Mouse (Mus musculus) hindbrain, embryonic 13.5 days (tissue): ENCODE measurements around the gene Mgmt. TPM values are rescaled to one million over a fixed set of nuclear protein-coding genes. Genes with fewer than 3 reads are reported as not detected.

Experiments used
- ATAC-seq: fragments of 200-750 bp; cut with Nextera tagmentation; 2 replicates; pipeline ENCODE4 v1.8.0; 2017; ENCODE audit warnings: moderate TSS enrichment; ENCODE audit not compliant: low FRiP score
- H3K27ac ChIP-seq: fragments of 300-500 bp; sonication (generic); 2 replicates; pipeline ENCODE4 v1.5.1; 2015; ENCODE audit warnings: inconsistent platforms, mild to moderate bottlenecking, moderate library complexity
- H3K27me3 ChIP-seq: fragments of 300-500 bp; sonication (generic); 2 replicates; pipeline ENCODE4 v1.6.1; 2015; ENCODE audit warnings: mild to moderate bottlenecking, inconsistent platforms
- H3K36me3 ChIP-seq: fragments of 300-500 bp; sonication (generic); 2 replicates; pipeline ENCODE4 v1.6.1; 2015; ENCODE audit warnings: mild to moderate bottlenecking, inconsistent platforms
- H3K4me1 ChIP-seq: fragments of 300-500 bp; sonication (generic); replicated peaks from 2 replicates; pipeline ENCODE4 v1.6.1; 2015; ENCODE audit warnings: inconsistent platforms
- H3K4me2 ChIP-seq: fragments of 300-500 bp; sonication (generic); 2 replicates; pipeline ENCODE4 v1.6.1; 2015; ENCODE audit warnings: inconsistent platforms, mild to moderate bottlenecking, moderate library complexity
- H3K4me3 ChIP-seq: fragments of 300-500 bp; sonication (generic); 2 replicates; pipeline ENCODE4 v1.5.1; 2015; ENCODE audit warnings: mild to moderate bottlenecking, inconsistent platforms
- H3K9ac ChIP-seq: fragments of 300-500 bp; sonication (generic); 2 replicates; pipeline ENCODE4 v1.6.1; 2015; ENCODE audit warnings: mild to moderate bottlenecking, inconsistent platforms
- H3K9me3 ChIP-seq: fragments of 300-500 bp; sonication (generic); 2 replicates; pipeline ENCODE4 v1.6.1; 2016; ENCODE audit warnings: inconsistent platforms
- WGBS: fragments of 180-500 bp; shearing (Covaris S2); methylation state at CpG from one replicate; pipeline ENCODE4 v1.1.7; 2015; 5-methylcytosine and 5-hydroxymethylcytosine counted together
- polyA plus RNA-seq: library from polyadenylated mRNA; unstranded; fragments of >200 nt; fragmentation: Nextera tagmentation; extraction: Ambion mirVana; gene quantifications from 2 replicates; pipeline ENCODE4 v1.2.1, GENCODE M21; 2015

The Mgmt gene
- polyA plus RNA-seq, 1 experiment from 2014 or later, result 1.8 TPM

DNA sequence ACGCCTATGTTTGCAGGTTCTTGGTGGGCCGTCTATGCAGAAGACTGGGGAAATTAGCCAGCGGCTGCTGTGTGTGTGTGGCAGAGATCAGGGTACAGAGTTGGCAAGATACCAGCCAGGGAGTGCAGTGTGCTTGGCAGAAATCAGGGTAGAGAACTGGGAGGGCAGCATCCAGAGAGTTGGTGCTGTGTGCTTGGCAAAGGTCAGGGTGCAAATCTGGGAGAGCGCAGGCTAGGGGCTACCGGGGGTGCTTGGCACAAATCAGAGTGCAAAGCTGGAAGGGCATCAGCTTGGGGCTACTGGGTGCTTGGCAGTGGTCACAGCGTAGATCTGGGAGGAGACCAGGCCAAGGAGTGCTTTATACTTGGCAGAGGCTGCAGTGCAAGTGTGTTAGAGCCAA is 175.4 kb downstream of the Mgmt start:
- Histone ChIP-seq H3K27ac (no peak overlapping the region), H3K9ac (no peak overlapping the region), H3K4me2 (no peak overlapping the region), H3K9me3 (no peaks in the 10 kb centered on the region), H3K4me3 (no peak overlapping the region), H3K4me1 (peaks cover 6% of the 10 kb centered on the region), H3K27me3 (no peaks in the 10 kb centered on the region), H3K36me3 (no peaks in the 10 kb centered on the region)
- ATAC-seq, result no peak
- 91% methylated on average over 6 of the region's 6 CpGs for WGBS

DNA sequence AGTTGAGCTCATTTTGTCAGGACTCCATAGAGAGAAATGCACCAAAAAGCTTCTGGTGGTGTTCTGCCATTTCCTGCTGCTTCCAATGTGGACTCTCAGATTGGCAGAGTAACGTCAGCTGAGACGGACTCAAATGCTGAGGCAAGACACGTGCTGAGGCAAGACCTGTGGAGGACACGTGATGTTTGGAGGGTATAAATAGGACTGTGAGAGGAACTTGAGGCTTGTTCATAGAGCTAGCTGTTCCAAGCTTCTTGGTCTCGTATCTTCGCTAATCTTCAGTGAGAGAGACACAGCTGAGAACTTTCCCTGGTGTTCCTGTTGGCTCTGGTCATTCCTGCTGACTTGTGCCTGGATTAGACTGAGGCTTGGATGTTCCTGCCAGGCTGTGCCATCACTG is 176.9 kb downstream of the Mgmt start:
- Histone ChIP-seq H3K36me3 (no peaks in the 10 kb centered on the region), H3K4me1 (peaks cover 3% of the 10 kb centered on the region), H3K9me3 (no peaks in the 10 kb centered on the region), H3K27ac (no peak overlapping the region), H3K27me3 (no peaks in the 10 kb centered on the region), H3K4me2 (no peak overlapping the region), H3K4me3 (no peak overlapping the region), H3K9ac (no peak overlapping the region)
- ATAC-seq, result no peak
- 95% methylated on average over 6 of the region's 6 CpGs for WGBS

DNA sequence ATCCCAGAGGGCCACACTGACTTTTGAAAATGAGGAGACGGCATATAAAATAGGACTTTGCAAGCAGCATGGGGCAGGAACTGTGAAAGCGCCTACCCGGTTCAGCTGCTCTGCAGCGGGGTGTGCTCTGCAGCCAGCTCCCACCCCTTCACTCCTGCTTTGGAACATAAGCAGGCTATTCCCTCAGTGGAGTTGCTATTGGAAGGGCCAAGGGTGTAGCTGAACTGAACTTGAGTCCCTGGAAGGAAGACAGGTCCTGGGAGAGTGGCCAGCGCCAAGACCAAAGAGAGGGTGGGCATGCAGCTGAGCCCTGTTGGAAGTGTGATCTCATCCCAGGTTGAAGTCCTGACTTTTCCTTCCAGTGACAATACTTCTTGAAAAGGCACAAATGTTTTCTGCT is 179.5 kb downstream of the Mgmt start:
- WGBS, result 73% methylated on average over 5 of the region's 5 CpGs
- Histone ChIP-seq H3K27me3 (no peaks in the 10 kb centered on the region), H3K4me3 (no peak overlapping the region), H3K27ac (no peak overlapping the region), H3K4me2 (no peak overlapping the region), H3K9me3 (no peaks in the 10 kb centered on the region), H3K36me3 (no peaks in the 10 kb centered on the region), H3K4me1 (peaks cover 3% of the 10 kb centered on the region), H3K9ac (no peak overlapping the region)
- ATAC-seq, result no peak

DNA sequence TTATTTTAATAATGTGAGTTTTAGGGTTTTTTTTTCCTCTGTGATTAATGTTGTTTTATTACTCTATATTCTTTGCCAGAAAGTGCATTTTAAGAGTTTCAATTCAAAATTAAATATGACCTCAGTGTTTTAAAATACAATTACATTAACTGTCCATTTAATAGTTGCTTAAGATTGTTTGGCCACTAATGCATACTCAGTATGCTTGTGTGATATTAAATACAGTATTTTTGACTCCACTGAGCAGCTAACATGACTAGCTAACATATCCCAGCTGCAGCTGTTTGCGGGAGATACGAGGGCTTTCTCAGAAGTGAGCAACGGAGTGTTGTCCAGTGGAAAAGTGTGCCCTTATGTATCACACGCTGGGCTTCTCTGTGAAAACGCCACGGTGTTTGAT is 179.9 kb downstream of the Mgmt start:
- WGBS, result 83% methylated on average over 6 of the region's 6 CpGs
- H3K4me1 ChIP-seq, result peaks cover 3% of the 10 kb centered on the region
- H3K9me3 ChIP-seq, result no peaks in the 10 kb centered on the region
- H3K36me3 ChIP-seq, result no peaks in the 10 kb centered on the region
- H3K27ac ChIP-seq, result no peak overlapping the region
- no peak overlapping the region for H3K4me3 ChIP-seq
- no peaks in the 10 kb centered on the region for H3K27me3 ChIP-seq
- no peak for ATAC-seq
- H3K4me2 ChIP-seq, result no peak overlapping the region
- H3K9ac ChIP-seq, result no peak overlapping the region

DNA sequence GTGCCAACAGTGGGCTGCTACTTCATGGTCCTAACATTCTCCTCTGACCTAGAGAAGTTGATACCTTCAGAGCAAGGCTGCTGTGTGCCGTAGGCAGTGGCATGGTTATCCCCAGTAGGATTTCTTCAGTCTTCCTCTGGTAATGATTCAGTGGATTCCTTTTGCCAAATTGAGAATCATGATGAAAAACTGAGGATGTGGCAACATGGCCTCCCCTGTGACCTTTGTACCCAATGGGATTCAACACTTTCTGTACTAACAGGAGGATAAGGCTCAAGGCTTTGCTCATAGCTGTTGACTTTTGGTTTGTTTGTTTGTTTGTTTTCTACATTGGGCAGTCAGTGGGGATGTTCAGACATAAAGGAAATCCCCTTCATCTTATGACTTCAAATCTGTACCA is 180.9 kb downstream of the Mgmt start:
- no peak for ATAC-seq
- peaks cover 3% of the 10 kb centered on the region for H3K4me1 ChIP-seq
- no peaks in the 10 kb centered on the region for H3K36me3 ChIP-seq
- H3K27ac ChIP-seq, result no peak overlapping the region
- H3K4me2 ChIP-seq, result no peak overlapping the region
- no peak overlapping the region for H3K9ac ChIP-seq
- no peak overlapping the region for H3K4me3 ChIP-seq
- no peaks in the 10 kb centered on the region for H3K27me3 ChIP-seq
- H3K9me3 ChIP-seq, result no peaks in the 10 kb centered on the region
- 100% methylated on average over 1 of the region's 1 CpGs for WGBS

DNA sequence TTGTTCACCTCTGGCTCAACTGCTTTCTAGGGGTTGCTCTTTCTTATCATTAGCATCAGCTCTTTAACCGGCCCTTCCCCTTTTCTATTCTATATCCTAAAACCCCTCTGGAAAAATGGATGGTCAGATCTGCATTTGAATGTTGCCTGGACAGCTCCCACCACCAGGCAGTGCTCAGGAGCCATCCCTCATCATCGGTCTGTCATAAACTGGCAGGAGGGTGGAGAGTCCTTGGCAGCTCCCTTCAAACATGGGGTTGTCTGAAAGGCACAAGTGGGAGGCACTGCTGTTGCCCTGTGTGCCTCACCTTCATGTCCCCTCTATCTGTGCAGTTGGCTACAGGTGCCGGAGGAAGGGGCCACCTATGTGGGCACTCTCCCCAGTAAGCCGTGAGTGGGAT is 185.8 kb downstream of the Mgmt start:
- H3K36me3 ChIP-seq, result no peaks in the 10 kb centered on the region
- H3K9me3 ChIP-seq, result no peaks in the 10 kb centered on the region
- no peak overlapping the region for H3K9ac ChIP-seq
- H3K27me3 ChIP-seq, result no peaks in the 10 kb centered on the region; the same call in 1 of the 2 replicates
- WGBS, result 96% methylated on average over 4 of the region's 4 CpGs
- H3K4me3 ChIP-seq, result no peak overlapping the region
- H3K27ac ChIP-seq, result no peak overlapping the region
- no peak overlapping the region for H3K4me2 ChIP-seq
- H3K4me1 ChIP-seq, result peaks cover 7% of the 10 kb centered on the region
- ATAC-seq, result no peak

DNA sequence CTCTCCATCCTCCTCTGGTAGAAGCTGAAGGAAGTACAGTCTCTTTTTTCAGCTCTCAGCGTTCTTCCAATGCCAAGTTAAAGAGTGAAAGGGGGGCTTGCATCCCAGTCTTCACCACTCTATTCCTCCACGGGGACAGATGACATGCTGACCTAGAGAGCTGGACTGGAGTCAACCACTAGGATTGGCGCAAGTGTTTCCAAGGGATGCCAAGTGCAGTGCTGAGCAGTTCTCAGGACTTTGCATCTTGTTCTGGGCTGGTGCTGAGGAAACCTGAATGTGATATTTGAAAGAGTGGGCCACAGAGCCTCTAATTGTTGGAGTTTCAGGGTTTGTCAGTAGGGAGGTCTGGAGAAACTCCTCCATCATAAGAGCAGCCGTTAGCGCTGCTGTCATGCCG is 187.8 kb downstream of the Mgmt start:
- Histone ChIP-seq H3K4me3 (no peak overlapping the region), H3K4me2 (no peak overlapping the region), H3K9me3 (no peaks in the 10 kb centered on the region), H3K36me3 (no peaks in the 10 kb centered on the region), H3K27me3 (no peaks in the 10 kb centered on the region; the same call in 1 of the 2 replicates), H3K27ac (no peak overlapping the region), H3K9ac (no peak overlapping the region), H3K4me1 (peaks cover 24% of the 10 kb centered on the region)
- WGBS, result 86% methylated on average over 6 of the region's 6 CpGs
- ATAC-seq, result no peak

DNA sequence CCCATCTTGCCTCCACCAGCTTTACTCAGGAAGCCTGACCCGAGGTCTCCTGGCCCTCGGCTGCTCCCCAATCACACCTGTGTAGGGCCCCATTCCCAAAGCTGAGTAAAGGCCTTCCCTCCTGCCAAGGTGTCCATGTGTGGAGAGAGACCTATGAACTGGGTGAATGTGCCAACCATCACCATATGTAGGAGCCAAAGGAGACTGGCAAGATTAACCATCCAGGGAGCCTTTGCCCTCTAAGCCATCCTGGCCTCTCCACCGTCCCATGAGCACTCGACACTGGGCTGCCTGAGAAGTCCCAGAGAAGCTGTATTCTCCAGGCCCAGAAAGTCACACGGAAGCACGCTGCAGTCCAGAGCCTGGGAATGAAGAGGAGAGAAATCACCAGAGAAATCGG is 190.2 kb downstream of the Mgmt start:
- Histone ChIP-seq H3K4me1 (peaks cover 24% of the 10 kb centered on the region), H3K4me3 (no peak overlapping the region), H3K36me3 (no peaks in the 10 kb centered on the region), H3K9ac (no peak overlapping the region), H3K4me2 (no peak overlapping the region), H3K9me3 (no peaks in the 10 kb centered on the region), H3K27me3 (no peaks in the 10 kb centered on the region; the same call in 1 of the 2 replicates), H3K27ac (no peak overlapping the region)
- ATAC-seq, result no peak
- 94% methylated on average over 7 of the region's 7 CpGs for WGBS

DNA sequence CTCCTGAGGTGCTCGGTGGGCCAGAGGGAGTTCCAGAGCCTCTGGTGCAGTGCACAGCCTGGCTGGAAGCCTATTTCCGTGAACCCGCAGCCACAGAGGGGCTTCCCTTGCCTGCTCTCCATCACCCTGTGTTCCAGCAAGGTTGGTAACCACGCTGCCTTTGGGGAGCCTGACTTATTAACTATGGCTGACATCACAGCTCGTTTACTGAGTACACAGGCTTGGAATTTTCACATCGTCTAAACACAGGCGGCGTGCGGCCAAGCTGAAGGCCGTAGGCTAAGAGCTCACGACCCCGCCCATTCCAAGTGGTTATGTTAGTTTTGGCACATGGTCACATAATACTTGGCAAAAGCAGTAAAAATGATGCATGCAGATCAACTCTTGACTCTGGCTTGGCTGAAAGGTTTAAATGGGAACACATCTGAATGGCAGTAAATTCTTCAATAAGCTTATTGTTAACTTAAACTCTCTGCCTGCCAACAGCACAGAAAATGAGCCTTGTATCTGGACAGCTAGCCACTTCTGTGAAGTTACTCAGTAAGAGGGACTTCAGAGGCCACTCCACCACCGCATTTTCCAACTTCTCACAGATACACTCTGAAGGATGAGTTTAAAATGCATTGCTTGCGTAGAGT is 191.7 kb downstream of the Mgmt start:
- Histone ChIP-seq H3K27me3 (no peaks in the 10 kb centered on the region; the same call in 1 of the 2 replicates), H3K27ac (peak overlapping the region; percentile 65), H3K4me2 (no peak overlapping the region), H3K4me3 (no peak overlapping the region), H3K4me1 (peaks cover 26% of the 10 kb centered on the region), H3K9ac (no peak overlapping the region), H3K36me3 (no peaks in the 10 kb centered on the region), H3K9me3 (no peaks in the 10 kb centered on the region)
- 46% methylated on average over 14 of the region's 14 CpGs for WGBS
- ATAC-seq, result no peak

DNA sequence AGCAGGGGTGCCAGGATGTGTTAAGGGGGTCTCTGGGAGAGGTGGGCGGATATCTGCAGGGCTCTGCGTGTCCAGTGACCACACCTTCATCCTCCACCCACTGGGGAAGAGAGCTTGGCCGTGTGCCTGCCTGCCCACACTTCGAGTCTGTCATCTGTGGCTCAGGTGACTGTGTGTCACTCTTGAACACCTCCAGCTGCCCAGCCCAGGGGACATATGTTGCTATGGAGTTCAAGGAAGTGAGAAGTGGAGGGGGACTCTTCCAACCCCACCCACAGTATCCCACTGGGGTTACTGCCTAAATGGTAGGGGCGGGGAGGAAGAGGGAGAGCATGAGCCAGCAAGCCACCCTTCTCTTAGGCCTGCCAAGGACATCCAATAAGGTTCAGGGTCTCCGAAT is 192.7 kb downstream of the Mgmt start:
- H3K36me3 ChIP-seq, result no peaks in the 10 kb centered on the region
- 77% methylated on average over 6 of the region's 6 CpGs for WGBS
- peaks cover 36% of the 10 kb centered on the region for H3K4me1 ChIP-seq
- ATAC-seq, result no peak
- H3K9ac ChIP-seq, result no peak overlapping the region
- H3K4me2 ChIP-seq, result no peak overlapping the region
- no peaks in the 10 kb centered on the region; the same call in 1 of the 2 replicates for H3K27me3 ChIP-seq
- no peak overlapping the region for H3K27ac ChIP-seq
- H3K9me3 ChIP-seq, result no peaks in the 10 kb centered on the region
- no peak overlapping the region for H3K4me3 ChIP-seq

DNA sequence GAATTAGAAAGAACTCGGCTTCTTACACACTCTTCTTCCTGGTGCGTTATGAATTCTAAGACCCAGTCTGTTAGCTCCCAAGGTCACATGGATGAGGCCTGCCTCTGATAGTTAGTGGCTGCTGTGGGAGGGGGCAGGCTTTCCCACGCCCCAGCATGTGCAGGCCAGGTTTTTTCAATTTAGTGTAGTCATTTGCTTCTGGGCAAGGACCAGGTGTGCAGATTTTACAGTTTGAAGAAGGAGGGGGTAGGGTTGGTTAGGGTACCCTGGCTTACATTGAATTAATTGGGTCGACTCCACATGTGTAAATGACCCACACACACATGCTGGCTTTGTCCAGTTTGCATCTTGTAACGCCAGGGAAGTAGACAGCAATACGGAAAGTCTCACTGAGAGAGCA is 193.7 kb downstream of the Mgmt start:
- no peaks in the 10 kb centered on the region for H3K9me3 ChIP-seq
- no peaks in the 10 kb centered on the region; the same call in 1 of the 2 replicates for H3K27me3 ChIP-seq
- H3K4me1 ChIP-seq, result peaks cover 39% of the 10 kb centered on the region
- H3K4me3 ChIP-seq, result no peak overlapping the region
- no peak for ATAC-seq
- H3K27ac ChIP-seq, result no peak overlapping the region
- no peaks in the 10 kb centered on the region for H3K36me3 ChIP-seq
- no peak overlapping the region for H3K9ac ChIP-seq
- 87% methylated on average over 6 of the region's 6 CpGs for WGBS
- no peak overlapping the region for H3K4me2 ChIP-seq

DNA sequence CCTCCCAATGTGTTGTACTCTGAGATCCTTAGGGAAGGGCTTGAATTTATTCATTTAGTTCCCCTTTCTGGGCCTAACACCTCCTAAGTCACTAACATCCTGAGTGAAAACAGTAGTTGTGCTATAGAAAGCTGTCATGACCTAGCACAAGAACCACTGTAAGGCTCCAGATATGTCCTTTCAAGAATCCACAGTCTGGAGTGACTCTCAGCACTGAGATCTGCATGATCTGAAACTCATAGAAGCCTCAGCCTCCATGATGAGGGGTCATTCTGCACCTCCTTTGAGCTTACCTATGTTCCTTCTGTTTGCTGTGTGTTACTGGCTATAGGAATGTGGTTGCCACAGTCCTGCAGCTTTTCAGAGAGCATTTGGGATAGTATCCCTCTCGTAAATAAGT is 200.1 kb downstream of the Mgmt start:
- H3K4me2 ChIP-seq, result no peak overlapping the region
- H3K36me3 ChIP-seq, result no peaks in the 10 kb centered on the region
- no peak for ATAC-seq
- H3K9me3 ChIP-seq, result no peaks in the 10 kb centered on the region
- H3K4me3 ChIP-seq, result no peak overlapping the region
- no peaks in the 10 kb centered on the region for H3K27me3 ChIP-seq
- H3K4me1 ChIP-seq, result peaks cover 15% of the 10 kb centered on the region
- no peak overlapping the region for H3K27ac ChIP-seq
- no peak overlapping the region for H3K9ac ChIP-seq
- WGBS, result 95% methylated on average over 1 of the region's 1 CpGs

DNA sequence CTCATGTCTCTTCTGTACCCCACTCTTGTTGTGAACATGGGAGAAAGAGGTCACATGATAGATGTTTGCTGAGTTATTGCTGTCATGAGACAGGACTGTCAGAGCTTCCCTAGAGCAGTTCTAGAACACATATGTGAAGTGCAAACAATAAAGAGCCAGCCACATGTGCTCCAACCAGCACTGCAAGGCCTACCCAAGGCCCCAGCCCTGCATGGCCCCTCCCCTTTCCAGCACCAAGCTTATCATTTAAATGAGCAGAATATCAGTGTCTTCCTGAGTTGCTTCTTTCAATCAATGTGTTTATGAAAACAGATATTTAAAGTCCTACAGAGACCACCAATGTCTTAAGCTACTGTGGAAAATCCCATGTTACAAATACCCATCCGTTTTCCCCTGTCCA is 201.3 kb downstream of the Mgmt start:
- no peaks in the 10 kb centered on the region for H3K9me3 ChIP-seq
- 98% methylated on average over 1 of the region's 1 CpGs for WGBS
- no peaks in the 10 kb centered on the region for H3K36me3 ChIP-seq
- H3K9ac ChIP-seq, result no peak overlapping the region
- no peak for ATAC-seq
- H3K27me3 ChIP-seq, result no peaks in the 10 kb centered on the region
- H3K4me1 ChIP-seq, result peaks cover 15% of the 10 kb centered on the region
- no peak overlapping the region for H3K4me3 ChIP-seq
- no peak overlapping the region for H3K27ac ChIP-seq
- no peak overlapping the region for H3K4me2 ChIP-seq
